Mouse (Mus musculus) neural tube, embryonic 10.5 days (tissue): ENCODE measurements around the gene Adcy6.
"Not testable (repeated sequence)": the region's sequence is repeated elsewhere in the genome, so short reads cannot be mapped to it uniquely, and the experiment has no call there.

Source experiments
- DNase-seq: peaks from one replicate; pipeline ENCODE4 v3.0.0-alpha.2; 2017; ENCODE audit warnings: low spot score; ENCODE audit errors: extremely low spot score

The Adcy6 gene

DNA sequence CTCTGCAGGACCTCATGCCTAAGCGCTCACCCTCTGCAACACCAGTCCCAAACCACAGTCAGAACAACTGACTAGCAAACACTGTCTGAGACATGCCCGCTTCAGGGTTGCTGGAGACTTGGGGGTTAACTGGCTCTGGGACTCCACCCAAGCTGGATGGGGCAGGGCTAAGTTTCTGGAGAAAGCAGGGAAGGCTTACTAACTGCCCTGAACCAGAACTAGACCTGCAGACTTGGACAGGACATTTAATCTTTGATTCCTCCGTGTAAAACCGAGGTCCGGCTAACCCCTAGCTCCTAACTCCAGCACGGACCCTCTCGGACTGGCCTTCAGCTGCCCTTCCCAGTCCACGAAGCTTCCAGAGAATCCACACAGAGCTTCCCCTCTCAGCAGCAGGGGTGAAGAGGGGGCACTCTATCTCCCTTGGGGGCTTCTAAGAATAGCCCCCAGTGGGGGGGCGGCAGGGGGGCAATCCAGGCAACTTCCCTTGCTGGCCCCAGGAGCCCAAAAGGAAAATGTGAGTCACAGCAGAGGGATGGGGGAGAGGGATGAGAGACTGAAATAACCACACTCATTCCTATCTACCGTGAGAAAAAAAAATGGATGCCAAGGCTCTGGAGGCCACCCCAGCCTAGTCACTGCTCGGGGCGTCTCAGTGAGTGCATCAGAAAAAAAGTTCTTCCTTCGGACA is 7.5 kb downstream of the Adcy6 start:
- DNase-seq, result no peak

DNA sequence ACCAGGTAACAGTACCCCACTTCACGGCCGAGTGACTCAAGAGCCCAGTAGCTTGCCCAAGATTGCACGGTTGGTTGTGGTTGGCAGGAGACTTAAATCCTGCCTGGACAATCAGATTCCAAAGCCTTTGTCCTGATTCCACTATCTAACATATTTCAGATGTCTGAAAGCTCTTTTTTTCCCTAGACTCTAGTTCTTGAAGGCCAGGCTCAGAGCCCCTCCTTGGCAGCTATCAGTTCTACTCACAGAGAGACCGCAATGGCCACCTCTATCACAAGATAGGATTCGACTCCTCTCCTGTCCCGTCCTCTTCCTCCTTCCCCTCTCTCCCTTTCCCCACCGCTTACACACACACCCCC is 8.1 kb downstream of the Adcy6 start:
- DNase-seq, result no peak

DNA sequence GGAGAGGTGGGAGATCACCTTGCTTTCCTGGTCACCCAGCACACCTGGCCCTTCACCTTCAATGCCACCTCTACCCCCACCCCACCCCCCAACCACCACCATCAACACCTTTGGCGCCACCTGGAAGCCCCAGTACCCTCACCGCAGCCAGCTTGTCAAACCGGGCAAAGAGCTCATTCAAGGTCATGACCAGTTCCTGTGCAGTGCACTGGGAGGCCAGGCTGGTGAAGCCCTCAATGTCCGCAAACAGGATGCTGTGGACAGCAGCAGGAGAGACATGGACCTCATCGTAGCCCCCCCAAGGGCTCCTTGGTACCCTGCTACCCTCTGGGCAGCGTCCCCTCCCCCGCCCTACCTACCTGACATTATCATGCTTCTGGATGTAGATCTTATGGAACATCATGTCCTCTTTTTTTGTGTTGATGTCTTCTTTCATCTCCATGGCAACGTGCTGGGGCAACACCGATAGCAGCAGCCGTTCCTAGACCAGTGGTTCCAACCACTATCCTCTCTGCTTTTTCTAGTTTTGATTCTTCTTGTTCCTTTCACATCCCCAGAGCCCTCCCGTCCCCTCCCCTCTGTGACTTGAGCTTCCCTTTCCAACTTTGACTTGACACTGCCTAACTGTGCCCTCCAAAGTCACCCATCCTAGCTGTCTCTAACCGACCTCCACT is 9.7 kb downstream of the Adcy6 start:
- DNase-seq, result no peak

DNA sequence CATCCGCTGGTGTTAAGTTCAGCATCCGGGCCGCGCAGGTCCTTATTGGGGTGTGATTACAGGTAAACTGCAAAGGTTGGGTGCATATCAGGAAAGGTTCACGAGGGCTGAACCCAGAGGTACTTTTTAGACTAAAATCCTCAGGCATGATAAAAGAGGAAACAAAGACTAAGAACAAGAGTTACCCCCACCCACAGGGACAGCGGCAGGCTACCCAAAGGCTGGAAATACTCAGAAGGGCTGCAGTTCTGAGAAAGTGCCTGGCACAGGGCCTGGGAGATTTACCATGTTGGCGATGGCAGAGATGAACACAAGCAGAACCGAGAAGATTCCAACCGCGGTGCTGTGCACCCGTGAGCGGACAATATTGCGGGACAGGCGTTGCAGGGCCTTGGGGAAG is 13.3 kb downstream of the Adcy6 start:
- DNase-seq, result no peak

DNA sequence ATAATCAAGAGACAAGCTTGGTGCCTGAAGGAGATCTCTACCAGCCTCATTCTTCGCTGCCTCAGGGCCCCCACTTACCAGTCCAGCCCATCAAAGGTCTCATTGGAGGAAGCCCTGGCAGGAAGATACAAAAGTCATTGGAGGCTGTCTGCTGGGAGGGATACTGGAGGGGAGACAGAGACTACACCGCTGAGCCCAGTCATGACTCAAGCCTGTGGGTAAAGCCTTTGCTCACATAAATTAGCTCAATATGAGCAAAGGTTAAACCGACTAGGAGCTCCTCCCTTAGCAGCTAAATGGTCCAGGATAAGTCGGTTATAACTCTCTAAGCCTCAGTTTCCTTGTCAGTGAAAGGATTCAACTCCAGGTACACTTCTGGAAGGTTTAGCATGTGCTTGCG is 14.8 kb downstream of the Adcy6 start:
- no peak for DNase-seq

DNA sequence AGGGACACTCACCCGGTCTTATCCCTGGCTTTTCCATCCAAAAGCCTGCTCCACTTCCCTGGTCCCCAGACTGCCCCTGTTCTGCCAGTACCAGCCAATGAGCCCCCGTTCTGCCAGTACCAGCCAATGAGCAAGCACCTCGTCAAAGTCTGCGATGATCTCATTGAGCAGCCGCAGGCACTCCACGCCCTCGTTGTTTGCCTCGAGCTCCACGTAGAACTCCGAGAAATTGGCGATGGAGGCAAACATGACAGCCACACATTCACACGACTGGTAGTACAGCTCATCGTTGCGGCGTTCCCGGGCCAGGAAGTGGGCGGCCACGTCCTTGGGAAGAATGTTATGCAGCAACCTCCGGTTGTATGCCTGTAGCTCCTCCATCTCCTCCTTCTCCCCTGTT is 15.7 kb downstream of the Adcy6 start:
- no peak for DNase-seq

DNA sequence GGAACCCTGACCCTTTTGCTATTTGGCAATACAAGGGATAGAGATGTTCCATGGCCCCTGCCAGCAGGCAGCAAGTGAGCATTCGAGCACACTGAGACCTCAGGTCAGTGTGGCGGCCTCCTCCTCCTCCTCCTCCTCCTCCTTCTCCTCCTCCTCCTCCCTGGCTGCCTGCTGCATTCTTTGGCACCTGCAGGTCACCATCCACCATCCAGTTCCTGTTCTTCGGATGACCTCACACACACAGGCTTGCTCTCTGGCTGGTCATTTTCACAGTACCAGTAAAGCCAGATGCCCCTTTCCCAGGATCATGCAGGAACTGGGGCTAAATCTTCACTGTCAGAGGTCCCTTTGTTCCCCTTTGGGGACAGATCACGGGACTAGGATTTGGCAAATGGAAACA is 18.5 kb downstream of the Adcy6 start:
- DNase-seq, result no peak

DNA sequence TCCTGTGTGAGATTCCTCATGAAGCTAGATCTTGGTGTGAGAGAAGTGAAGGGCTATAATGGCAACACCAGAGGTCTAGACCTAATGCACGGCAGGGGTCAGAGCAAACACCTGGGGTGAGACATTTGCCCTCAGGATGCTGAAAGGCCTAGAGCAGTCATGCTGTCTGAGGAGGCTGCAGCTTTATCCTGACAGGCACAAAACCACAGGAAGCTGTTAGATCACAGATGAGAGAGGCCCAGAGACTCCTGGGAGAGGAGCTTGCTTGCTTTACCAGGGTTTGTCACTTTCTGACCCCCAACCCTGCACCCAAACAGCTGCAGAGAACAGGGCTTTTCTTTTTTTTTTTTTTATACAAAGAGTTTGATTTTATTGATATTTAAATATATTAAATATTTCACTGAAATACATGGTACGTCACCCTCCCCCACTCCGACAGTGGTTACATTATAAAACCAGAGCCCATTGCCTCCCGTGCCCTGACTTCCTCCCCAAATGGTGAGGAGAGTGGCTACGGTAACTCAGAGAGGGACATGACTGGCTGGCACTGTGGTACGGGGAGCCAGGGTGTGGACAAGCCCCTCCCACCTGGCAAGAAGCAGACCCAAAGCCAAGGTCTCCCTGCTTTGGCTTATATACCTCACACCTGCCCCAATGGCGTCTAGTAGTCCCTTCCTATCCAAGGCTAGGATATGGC is 20.1 kb downstream of the Adcy6 start:
- no peak for DNase-seq

DNA sequence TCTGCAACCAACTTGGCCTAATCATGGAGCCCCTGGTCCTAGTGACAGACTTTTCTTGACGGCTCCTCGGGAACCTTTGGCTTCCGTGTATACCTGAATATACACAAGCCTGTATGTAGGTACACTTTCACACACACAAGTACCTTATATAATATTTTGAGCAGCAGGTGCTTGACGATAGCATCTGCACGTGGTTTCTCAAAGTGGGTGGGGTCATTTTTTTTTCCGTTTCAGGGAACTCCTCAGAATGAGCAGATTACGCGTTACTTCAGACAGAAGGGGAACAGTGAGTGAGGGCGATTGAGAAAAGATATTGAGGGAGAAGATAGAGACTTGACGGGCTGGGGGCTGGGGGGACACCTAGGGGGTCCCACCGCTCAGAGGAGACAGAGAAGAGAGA is 22.1 kb downstream of the Adcy6 start:
- DNase-seq, result no peak

DNA sequence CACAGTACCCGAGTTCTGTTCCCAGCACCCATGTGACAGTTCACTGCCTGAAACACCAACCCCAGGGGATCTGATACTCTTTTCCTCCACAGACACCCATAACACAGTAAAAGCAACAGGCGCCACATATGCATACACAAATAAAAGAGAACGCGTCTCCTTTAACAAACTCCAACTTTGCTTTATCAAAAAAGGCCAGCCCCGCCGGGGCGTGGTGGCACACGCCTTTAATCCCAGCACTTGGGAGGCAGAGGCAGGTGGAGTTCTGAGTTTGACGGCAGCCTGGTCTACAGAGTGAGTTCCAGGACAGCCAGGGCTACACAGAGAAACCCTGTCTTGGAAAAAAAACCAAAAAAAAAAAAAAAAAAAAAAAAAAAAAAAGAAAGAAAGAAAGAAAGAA is 23.7 kb downstream of the Adcy6 start:
- not testable (repeated sequence) for DNase-seq

DNA sequence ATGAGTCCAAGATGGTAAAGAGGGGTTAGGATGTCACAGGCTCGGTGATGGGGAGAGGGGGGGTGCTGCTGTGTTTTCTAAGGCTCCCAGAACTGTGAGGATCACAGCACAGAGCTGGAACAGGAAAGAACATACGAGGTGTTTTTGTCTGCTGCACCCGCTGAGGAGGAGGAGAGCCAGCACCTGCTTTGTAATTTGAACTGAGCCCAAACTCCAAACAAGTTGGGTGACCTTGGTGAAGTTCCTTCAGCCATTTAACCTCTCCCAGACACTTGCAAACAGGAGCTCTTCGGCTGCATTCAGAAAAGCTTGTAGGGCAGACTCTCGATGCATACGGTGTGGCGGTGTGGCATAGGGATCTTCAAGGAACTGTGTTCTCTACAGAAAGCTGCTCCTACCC is 24.5 kb downstream of the Adcy6 start:
- no peak for DNase-seq

DNA sequence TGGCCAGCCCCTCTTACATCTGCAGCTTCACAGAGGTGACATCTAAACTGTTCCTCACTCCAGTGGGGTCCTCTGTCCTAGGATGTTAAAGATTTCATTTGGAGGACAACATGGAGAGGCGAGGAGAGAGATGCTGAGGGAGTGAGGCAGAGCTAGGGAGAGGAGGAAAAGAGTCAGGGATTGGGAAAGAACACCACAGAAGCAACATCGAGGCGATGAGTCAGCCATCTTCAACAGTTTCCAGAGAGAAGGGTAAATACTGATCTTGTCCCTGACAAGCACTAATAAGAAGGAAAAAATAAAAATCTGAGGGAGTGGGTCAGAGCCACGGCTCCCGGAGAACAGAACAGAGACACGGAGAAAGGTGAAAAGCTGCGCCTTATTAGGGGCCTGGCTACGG is 26.9 kb downstream of the Adcy6 start:
- DNase-seq, result no peak

DNA sequence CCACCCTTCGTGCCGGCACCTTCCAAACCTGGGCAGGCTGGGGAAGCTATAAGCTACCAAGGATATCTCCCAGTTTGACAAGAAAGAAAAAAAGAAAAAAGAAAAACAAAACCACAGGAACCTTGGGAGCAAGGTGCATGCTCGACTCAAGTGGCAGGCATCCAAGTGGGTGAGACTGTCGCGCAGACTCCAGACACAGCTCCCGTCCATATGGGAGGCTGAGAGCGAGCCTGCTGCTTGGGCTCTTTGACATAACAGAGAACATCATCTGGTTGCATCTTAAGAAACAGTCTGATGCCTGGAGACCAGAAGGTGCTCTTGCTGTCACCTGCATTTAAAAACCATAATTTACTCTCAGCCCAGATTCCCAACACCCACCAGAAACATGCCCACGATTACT is 27.5 kb downstream of the Adcy6 start:
- DNase-seq, result no peak

DNA sequence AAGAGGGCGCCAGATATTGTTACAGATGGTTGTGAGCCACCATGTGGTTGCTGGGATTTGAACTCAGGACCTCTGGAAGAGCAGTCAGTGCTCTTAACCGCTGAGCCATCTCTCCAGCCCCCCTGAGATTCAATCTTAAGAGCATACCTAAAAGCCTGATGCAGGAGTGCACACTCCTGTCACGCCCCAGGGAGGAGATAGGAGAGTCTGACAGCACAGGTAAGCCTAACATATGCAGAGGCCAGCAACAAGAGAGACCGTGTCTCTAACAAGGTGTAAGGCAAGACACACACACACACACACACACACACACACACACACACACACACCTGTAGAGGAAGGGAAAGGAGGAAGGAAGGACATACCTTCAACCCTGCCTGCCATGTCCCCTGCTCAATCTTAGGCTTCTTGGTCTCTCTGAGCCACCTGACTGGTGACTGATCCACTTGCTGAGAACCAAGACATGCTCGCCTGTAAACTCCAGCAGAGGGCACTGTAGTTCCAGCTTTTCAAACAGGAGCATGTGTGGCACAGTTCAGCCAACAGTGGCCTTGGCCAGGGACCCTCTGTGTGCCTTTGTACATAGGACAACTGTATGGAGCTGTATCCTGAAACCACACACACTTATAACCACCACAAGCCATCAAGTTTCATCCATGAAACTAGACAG is 29.9 kb downstream of the Adcy6 start:
- DNase-seq, result peak; percentile 75

DNA sequence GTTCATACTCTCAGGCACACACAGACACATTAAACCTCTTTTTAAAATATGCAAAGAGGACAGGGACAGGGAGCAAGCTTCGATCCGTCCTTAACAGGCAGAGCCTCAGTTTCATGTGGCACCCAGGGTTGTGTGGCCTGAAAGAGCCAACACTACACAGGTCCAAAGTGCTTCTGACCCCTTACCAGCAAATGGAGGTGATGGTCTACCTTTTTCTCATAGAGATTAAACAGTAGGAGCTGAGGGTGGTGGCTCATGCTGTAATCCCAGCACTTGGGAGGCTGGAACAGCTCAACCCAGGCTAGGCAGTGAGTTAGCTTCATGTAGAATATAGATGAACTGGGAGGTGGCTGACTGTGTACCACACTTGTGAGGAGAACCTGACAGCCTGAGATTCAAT is 30.6 kb downstream of the Adcy6 start:
- DNase-seq, result no peak

DNA sequence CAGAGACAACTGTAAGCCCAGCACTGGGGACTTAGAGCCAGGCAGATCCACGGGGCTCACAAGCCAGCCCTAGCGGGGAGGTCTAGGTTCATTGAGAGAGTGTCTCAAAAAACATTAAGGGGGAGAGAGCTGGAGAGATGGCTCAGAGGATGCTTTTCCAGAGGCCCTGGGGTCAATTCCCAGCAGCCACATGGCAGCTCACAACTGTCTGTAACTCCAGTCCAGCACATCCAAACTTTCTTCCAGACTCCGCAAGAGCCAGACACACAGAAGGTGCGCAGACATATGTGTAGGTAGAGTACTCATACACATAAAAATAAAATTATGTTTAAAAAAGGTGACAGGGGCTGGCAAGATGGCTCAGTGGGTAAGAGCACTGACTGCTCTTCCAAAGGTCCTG is 36.6 kb downstream of the Adcy6 start:
- no peak for DNase-seq

DNA sequence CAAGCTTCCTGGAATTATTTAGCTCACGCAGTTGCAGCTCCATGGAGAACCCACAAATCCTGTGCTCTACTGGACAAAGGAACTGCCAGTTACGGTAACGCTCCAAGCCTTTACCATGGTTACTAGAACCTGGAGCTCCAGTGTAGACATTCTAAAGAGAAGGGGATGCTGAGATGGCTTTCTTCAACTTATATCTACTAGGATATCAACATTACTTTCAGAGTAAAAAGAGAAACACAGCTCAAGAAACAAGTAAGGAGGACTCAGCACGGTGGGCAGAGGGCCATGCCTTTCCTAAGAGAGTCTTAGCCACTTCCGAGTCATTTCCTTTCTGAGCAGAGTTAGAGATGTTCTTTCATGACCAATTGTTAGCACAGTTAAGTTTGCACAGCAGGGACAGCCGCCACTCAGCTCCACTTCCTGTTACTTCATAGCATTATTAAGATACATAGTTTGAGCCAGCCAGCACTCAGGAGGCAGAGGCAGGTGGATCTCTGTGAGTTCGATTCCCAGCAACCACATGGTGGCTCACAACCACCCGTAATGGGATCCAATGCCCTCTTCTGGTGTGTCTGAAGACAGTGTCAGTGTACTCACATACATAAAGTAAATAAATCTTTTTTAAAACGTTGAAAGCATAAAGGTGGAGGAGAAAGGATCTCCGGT is 38.9 kb downstream of the Adcy6 start, which contains the start of the genes Ccnt1 and 4930415O20Rik:
Ccnt1 (minus strand) TSS at position 51 of the 666 bp plus-strand sequence.
4930415O20Rik (plus strand) TSS at position 132 of the 666 bp plus-strand sequence.
- no peak for DNase-seq

DNA sequence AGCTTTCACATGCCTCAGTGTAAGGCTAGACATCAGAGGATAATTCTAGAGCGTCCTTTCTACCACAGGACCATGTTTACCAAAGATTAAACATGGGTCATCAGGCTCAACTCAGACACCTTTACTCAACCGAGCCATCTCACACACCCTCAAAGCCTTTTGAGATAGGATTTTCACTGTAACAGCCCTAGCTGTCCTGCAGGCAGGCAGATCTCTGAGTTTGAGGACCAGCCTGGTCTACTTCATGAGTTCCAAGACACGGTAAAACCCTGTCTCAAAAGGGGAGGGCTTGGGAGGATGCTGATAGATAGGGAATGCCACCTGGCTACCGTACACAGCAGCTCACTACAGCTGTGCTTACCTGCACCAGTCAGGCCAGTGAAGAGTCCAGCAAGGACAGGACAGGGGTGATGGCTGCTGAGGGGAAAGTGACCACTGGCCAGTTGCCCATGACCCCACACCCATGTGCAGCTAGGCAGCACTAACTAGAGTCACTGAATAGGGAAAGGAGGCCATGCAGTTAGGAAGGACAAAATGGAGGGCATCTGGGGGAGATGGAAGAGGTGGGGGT is 40.0 kb downstream of the Adcy6 start:
- no peak for DNase-seq

DNA sequence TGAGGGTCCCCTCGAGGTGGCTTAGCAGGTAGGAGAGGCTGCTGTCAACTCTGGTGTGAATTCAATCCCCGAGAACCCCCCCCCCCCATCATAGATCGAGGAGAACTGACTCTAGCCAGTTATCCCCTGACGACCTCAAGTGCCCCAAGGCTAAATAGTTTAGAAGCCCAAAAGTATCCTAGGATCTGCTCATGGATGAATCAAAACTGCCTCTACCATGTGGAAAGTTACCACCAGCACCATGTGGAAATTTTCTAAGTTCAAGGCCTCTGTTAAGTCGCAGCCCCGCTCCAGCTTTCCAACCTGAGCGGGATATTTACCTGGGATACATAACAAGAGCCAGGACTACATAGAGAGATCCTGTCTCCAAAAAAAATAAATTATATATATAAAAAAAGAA is 40.7 kb downstream of the Adcy6 start:
- no peak for DNase-seq

DNA sequence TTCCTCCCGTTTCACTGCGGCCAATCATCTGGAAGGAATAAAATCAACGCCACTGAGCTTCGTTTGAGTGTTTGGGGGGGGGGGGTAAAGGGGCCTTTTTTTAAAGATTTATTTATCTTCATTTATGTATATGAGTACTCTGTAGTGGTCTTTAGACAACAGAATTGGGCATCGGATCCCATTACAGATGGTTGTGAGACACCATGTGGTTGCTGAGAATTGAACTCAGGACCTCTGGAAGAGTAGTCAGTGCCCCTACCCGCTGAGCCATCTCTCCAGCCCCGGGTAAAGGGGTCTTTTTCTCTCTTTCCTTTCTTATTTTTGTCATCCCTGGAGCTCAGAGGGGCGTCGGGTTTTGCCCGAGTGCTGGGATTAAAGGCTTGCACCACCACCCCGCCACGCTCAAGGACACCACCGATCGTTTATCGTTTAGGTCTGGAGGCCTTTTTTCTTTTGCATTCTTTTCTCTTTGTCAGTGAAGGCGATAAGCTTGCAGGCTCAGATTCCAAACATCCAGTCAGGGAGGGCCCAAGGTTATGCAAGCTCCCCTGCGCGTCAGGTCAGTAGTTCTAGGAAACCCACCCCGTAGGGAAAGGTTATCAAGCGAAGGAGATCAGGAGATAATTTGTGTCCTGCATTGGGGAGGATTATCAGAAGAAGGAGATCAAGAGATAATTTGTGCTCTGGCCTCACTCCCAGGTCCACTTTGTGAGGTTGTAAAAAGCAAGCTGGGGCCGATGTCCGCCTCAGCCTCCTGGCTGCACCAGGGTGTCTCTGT is 41.4 kb downstream of the Adcy6 start:
- DNase-seq, result peak; percentile 43
